Mouse (Mus musculus) embryonic facial prominence, embryonic 13.5 days (tissue): ENCODE results near the gene Pirt. TPM values are rescaled to one million over a fixed set of nuclear protein-coding genes. Genes with fewer than 3 reads are reported as not detected.

ENCODE experiments used
- ATAC-seq: fragments of 200-750 bp; cut with Nextera tagmentation; 2 replicates; pipeline ENCODE4 v1.8.0; 2017; ENCODE audit warnings: low read depth; ENCODE audit not compliant: insufficient number of reproducible peaks, insufficient read depth, low FRiP score, low TSS enrichment
- H3K27ac ChIP-seq: fragments of 300-500 bp; sonication (generic); 2 replicates; pipeline ENCODE4 v1.5.1; 2015; ENCODE audit warnings: moderate library complexity, mild to moderate bottlenecking, inconsistent platforms
- H3K27me3 ChIP-seq: fragments of 300-500 bp; sonication (generic); 2 replicates; pipeline ENCODE4 v1.6.1; 2015; ENCODE audit warnings: mild to moderate bottlenecking, inconsistent platforms
- H3K36me3 ChIP-seq: fragments of 300-500 bp; sonication (generic); 2 replicates; pipeline ENCODE4 v1.6.1; 2015; ENCODE audit warnings: mild to moderate bottlenecking, inconsistent platforms
- H3K4me1 ChIP-seq: fragments of 300-500 bp; sonication (generic); 2 replicates; pipeline ENCODE4 v1.6.1; 2015; ENCODE audit warnings: inconsistent platforms
- H3K4me2 ChIP-seq: fragments of 300-500 bp; sonication (generic); 2 replicates; pipeline ENCODE4 v1.6.1; 2015; ENCODE audit warnings: moderate library complexity, mild to moderate bottlenecking, inconsistent platforms
- H3K4me3 ChIP-seq: fragments of 300-500 bp; sonication (generic); 2 replicates; pipeline ENCODE4 v1.5.1; 2015; ENCODE audit warnings: mild to moderate bottlenecking, inconsistent platforms
- H3K9ac ChIP-seq: fragments of 300-500 bp; sonication (generic); 2 replicates; pipeline ENCODE4 v1.6.1; 2015; ENCODE audit warnings: mild to moderate bottlenecking, inconsistent platforms
- H3K9me3 ChIP-seq: fragments of 300-500 bp; sonication (generic); 2 replicates; pipeline ENCODE4 v1.6.1; 2016; ENCODE audit warnings: inconsistent platforms
- WGBS: fragments of 180-500 bp; shearing (Covaris S2); methylation state at CpG from one replicate; pipeline ENCODE4 v1.1.7; 2015; ENCODE audit warnings: mixed read lengths; 5-methylcytosine and 5-hydroxymethylcytosine counted together
- polyA plus RNA-seq: library from polyadenylated mRNA; unstranded; fragments of >200 nt; fragmentation: Nextera tagmentation; extraction: Ambion mirVana; gene quantifications from 2 replicates; pipeline ENCODE4 v1.2.1, GENCODE M21; 2015

Gene Pirt
- 0.51 and 0.92 TPM in 2 replicates for polyA plus RNA-seq

DNA sequence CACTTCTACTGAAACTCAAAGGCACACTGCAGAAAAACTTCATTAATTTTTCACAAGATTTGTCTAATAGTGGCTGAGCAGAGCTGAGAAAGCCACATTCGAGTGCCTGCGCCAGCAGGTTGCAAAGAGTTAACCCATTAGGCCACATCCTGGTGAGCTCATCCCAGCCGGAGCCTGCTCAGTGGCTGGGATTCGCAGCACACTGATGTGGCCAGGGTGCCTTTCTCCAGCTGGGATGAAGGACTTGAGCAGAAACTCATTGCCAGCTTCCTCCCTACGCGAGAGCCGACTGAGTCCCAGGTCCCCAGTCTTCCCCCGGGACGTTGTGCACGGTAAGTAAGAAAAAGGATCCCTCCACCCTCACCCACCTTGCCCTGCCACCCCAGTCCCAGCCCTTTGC lies at the start of gene Pirt:
TSS of gene Pirt (plus strand) at position 171 of the 400 bp plus-strand sequence.
- no peak for ATAC-seq
- Histone ChIP-seq H3K9ac (no peak within 1 kb of the TSS), H3K4me2 (no peak within 1 kb of the TSS), H3K27me3 (no peaks in the 10 kb centered on the region), H3K9me3 (no peaks in the 10 kb centered on the region), H3K4me3 (no peak within 1 kb of the TSS), H3K27ac (no peak within 1 kb of the TSS), H3K4me1 (no peaks in the 10 kb centered on the region), H3K36me3 (no peaks in the 10 kb centered on the region)
- WGBS: 41% methylated on average over 10 of the region's 10 CpGs

GRCm38 (mm10) chr11:66871701-66872100 lies 40.1 kb upstream of the Pirt start:
- no peak overlapping the region for H3K4me3 ChIP-seq
- 11% methylated on average over 5 of the region's 5 CpGs for WGBS
- no peaks in the 10 kb centered on the region for H3K36me3 ChIP-seq
- no peak for ATAC-seq
- no peaks in the 10 kb centered on the region for H3K4me1 ChIP-seq
- H3K4me2 ChIP-seq: no peak overlapping the region
- no peaks in the 10 kb centered on the region for H3K27me3 ChIP-seq
- no peak overlapping the region for H3K9ac ChIP-seq
- no peaks in the 10 kb centered on the region for H3K9me3 ChIP-seq
- H3K27ac ChIP-seq: no peak overlapping the region

- Histone ChIP-seq H3K36me3 (no peaks in the 10 kb centered on the region), H3K9ac (no peak overlapping the region), H3K4me1 (no peaks in the 10 kb centered on the region), H3K27me3 (no peaks in the 10 kb centered on the region), H3K9me3 (no peaks in the 10 kb centered on the region), H3K4me3 (no peak overlapping the region), H3K4me2 (no peak overlapping the region), H3K27ac (no peak overlapping the region)
- no peak for ATAC-seq
- 53% methylated on average over 3 of the region's 3 CpGs for WGBS
These were observed 38.9 kb upstream of the Pirt start for GRCm38 (mm10) chr11:66872773-66873470.

DNA sequence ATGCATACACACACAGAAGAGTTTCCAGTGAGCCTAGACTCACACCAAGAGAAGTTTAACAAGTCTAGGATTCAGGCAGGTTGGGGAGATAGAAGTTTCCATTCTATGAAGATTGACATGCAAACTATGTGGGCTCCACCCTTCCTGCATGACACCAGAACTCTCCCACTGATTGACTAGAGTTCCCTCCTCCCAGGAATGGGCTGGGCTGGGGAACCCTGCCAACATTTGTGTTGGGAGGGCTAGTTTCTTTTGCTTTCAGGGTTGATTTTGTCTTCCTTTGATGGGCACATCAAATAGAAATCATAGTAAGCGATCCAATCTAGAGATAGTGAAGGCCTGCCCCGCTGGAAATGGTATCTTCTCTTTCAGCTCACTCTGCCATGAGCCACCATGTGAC lies 30.5 kb upstream of the Pirt start:
- WGBS: 56% methylated on average over 2 of the region's 2 CpGs
- Histone ChIP-seq H3K36me3 (no peaks in the 10 kb centered on the region), H3K9me3 (no peaks in the 10 kb centered on the region), H3K27ac (no peak overlapping the region), H3K27me3 (no peaks in the 10 kb centered on the region), H3K4me2 (no peak overlapping the region), H3K4me3 (no peak overlapping the region), H3K4me1 (no peaks in the 10 kb centered on the region; the same call in 1 of the 2 replicates), H3K9ac (no peak overlapping the region)
- ATAC-seq: no peak

DNA sequence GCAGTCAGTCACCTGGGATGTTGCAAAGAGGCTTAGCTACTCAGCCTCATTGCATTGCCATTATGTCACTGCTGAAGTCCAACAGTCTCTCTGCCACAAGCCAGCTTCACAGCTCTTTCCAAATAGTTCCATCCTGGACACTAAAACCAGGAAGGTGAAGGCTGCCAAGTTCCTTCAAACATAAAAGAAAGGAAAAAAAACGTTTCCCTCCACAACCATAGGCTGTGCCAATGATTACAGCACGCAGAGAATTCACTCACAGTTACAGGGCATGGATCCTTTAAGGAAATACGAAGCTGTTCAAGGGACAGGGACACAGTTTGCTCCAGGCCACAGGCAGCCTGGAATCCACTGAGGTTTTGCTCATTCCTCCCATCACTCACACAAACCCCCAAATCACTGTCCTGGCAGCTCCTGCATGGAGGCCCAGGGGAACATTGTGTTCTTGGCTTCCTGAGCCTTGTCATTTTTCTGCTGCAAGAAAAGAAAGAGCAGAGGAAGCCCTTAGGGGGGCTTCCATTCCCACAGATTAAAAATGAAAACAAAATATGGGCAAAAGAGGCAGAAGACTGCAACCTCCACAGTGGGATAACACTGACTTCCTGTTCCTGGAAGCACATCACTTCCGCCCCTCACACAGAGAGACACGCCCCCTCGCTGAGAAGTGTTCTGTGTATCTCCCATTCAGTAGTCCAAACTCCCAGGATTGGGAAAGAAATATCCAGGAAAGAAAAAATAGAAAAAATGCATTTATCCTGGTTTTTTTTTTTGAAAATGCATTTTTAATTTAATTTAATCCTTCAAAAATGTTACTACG lies 29.3 kb upstream of the Pirt start:
- ATAC-seq: no peak
- H3K27ac ChIP-seq: no peak overlapping the region

DNA sequence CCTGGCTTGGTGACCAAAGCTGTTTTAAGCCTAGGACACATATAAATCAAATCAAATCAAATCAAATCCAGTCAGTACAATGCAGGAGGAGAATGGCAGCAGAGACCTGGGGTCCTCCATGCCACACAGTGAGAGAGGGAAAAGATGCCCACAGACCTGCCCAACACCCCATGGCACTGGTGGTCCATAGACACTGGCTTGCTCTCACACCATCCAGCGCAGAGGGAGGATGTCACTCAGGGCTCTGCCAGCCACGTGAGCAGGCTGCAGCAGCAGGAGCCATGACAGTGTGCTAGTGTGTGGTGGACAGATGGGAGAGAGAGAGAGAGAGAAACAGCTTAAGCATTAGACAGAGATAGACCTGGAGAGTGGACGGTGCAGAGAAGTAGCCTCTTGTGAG lies 19.2 kb upstream of the Pirt start:
- H3K36me3 ChIP-seq: no peaks in the 10 kb centered on the region
- no peaks in the 10 kb centered on the region for H3K9me3 ChIP-seq
- WGBS: 76% methylated on average over 3 of the region's 3 CpGs
- H3K27ac ChIP-seq: no peak overlapping the region
- H3K4me2 ChIP-seq: no peak overlapping the region
- H3K27me3 ChIP-seq: no peaks in the 10 kb centered on the region
- no peak overlapping the region for H3K9ac ChIP-seq
- H3K4me1 ChIP-seq: no peaks in the 10 kb centered on the region
- ATAC-seq: no peak
- no peak overlapping the region for H3K4me3 ChIP-seq

More for the DNA sequence above, 29.3 kb upstream of the Pirt start:
- no peaks in the 10 kb centered on the region; the same call in 1 of the 2 replicates for H3K4me1 ChIP-seq
- no peaks in the 10 kb centered on the region for H3K9me3 ChIP-seq
- H3K36me3 ChIP-seq: no peaks in the 10 kb centered on the region
- H3K4me2 ChIP-seq: no peak overlapping the region
- H3K4me3 ChIP-seq: no peak overlapping the region
- H3K27me3 ChIP-seq: no peaks in the 10 kb centered on the region
- H3K9ac ChIP-seq: no peak overlapping the region
- 66% methylated on average over 7 of the region's 7 CpGs for WGBS

DNA sequence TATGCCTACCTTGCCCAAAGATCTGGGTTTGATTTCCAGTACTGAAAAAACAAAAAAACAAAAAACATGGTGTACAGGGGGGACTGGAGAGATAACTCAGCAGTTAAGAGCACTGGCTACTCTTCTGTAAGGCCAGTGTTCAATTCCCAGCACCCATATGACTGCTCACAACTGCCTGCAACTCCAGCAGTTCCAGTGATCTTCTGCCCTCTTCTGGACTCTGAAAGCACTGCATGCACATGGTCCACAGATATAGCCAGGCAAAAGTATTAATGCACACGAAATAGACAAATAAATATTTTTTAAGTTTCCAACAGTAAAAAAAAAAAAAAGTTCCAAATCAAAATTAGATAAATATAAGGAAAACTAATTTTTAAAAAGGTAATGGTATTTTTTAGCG lies 13.0 kb upstream of the Pirt start:
- no peaks in the 10 kb centered on the region for H3K4me1 ChIP-seq
- H3K9ac ChIP-seq: no peak overlapping the region
- no peak overlapping the region for H3K27ac ChIP-seq
- H3K27me3 ChIP-seq: no peaks in the 10 kb centered on the region
- no peaks in the 10 kb centered on the region for H3K9me3 ChIP-seq
- no peak for ATAC-seq
- no peaks in the 10 kb centered on the region for H3K36me3 ChIP-seq
- H3K4me2 ChIP-seq: no peak overlapping the region
- no peak overlapping the region for H3K4me3 ChIP-seq
- WGBS: 92% methylated on average over 2 of the region's 2 CpGs

GRCm38 (mm10) chr11:66899426-66899825 lies 12.4 kb upstream of the Pirt start:
- no peak overlapping the region for H3K9ac ChIP-seq
- no peaks in the 10 kb centered on the region for H3K4me1 ChIP-seq
- H3K9me3 ChIP-seq: no peaks in the 10 kb centered on the region
- H3K27me3 ChIP-seq: no peaks in the 10 kb centered on the region
- no peak overlapping the region for H3K27ac ChIP-seq
- no peak overlapping the region for H3K4me3 ChIP-seq
- H3K4me2 ChIP-seq: no peak overlapping the region
- 16% methylated on average over 7 of the region's 7 CpGs for WGBS
- ATAC-seq: no peak
- H3K36me3 ChIP-seq: no peaks in the 10 kb centered on the region

DNA sequence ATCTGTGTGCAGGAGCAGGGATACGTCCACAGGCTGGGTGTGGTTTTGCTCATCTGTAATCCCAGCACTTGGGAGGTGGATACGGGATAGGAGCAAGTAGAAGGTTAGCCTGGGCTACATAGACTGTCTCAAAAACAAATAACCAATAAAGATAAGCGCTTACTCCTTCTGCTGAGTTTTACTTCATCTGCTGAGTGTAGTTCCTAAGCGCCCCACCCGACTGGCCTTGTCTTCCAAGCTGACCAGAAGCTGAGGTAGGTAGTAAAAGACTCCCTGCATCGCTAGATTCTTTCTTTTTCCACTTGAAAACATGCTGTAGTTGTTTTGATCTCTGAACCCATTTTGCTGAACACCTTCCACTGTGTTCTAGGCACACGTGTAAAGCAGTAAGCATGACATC lies 9.0 kb upstream of the Pirt start:
- no peaks in the 10 kb centered on the region for H3K9me3 ChIP-seq
- H3K36me3 ChIP-seq: no peaks in the 10 kb centered on the region
- no peak for ATAC-seq
- no peak overlapping the region for H3K4me2 ChIP-seq
- peaks cover 4% of the 10 kb centered on the region for H3K4me1 ChIP-seq
- H3K4me3 ChIP-seq: no peak overlapping the region
- H3K27ac ChIP-seq: no peak overlapping the region
- no peak overlapping the region for H3K9ac ChIP-seq
- 89% methylated on average over 7 of the region's 7 CpGs for WGBS
- H3K27me3 ChIP-seq: no peaks in the 10 kb centered on the region

DNA sequence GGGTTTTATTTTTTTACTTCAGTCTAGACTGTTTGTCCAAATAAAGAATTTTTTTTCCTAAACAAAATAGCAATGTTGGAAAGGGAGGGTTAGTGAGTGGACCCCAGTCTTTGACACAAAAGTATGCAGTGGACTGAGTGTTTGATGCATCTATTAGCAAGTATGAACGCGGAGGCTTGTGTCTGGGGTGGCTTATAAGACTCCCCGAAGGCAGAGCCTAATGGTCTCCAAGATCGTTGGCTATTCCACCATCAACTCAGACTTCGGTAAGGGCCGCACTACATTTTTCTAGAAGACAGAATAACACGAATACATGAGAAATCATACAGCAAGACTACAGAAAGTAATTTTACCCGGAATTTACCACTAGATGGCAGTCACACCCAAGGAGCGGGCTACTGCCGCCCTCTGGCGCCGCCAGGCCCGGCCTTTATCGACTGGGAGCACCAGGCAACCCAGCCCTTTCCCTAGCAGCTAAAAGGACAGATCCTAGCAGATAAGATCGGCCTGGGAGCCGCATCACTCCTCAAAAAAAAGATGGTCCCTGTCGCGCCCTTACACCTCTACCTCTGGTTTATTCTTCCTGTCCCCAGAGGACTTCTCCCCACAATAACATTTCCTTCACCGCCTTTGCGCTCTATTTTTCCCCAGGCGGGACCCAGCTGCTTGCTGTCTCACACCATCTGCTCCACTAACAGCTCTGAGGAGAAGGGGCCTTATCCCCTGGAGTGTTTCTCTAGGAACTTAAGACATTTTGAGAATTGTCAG lies 6.0 kb upstream of the Pirt start:
- Histone ChIP-seq H3K9ac (peak overlapping the region; percentile 54; the same call in 1 of the 2 replicates), H3K4me3 (no peak overlapping the region), H3K4me1 (peaks cover 4% of the 10 kb centered on the region), H3K4me2 (peak overlapping the region; percentile 51), H3K9me3 (no peaks in the 10 kb centered on the region), H3K27ac (no peak overlapping the region), H3K27me3 (no peaks in the 10 kb centered on the region), H3K36me3 (no peaks in the 10 kb centered on the region)
- no peak; the same call in 1 of the 2 replicates for ATAC-seq
- 15% methylated on average over 21 of the region's 21 CpGs for WGBS

DNA sequence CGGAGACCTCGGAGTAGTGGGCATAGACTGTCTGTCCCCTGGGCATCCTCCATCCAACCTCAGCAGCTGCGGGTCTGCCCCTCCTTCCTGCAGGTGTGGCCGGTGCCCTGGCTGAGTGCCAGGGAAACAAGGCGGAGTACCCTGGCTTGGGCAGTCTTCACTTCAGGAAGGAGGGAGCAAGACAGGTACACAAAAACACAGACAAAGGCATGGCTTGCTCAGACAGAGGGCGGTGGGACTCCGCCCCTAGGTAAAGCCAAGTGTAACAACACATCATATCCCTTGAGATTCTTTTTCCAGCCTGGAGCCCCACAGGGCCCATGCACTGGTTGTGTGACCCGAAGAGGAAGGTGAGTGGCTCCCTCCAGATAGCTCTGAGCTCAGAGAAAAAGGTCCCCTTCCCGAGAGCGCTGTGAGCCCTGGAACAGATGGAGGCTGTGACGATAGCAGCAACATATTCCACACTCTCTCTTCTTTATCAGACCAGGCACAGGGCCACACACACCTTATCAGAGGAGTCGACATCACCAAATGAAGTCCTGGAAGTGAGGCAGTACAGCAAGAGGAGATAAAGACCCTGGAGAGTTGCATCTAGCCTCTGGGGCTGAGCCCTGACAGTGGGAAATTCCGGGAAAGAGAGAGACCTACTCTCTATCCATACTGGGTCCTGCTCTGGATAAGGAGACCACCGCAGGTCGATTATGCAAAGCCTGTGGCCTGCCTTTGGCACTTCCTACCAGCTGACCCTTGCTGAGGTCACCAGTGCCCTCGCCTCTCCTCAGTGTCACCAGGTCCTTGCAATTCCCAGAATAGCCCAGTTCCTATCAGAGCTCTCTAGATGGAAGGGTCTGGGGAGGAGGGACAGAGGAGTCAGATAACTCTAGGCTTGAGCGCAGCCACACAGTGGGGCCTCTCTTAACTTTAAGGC lies 1.0 kb downstream of the Pirt start:
- Histone ChIP-seq H3K36me3 (no peaks in the 10 kb centered on the region), H3K27ac (no peak overlapping the region), H3K4me2 (no peak overlapping the region), H3K4me3 (no peak overlapping the region), H3K27me3 (no peaks in the 10 kb centered on the region), H3K4me1 (no peaks in the 10 kb centered on the region), H3K9ac (no peak overlapping the region), H3K9me3 (no peaks in the 10 kb centered on the region)
- 49% methylated on average over 17 of the region's 17 CpGs for whole genome bisulfite sequencing
- peak; percentile 52; the same call in 1 of the 2 replicates for ATAC-seq
